Mouse (Mus musculus): ENCODE data around the gene Sbno1.

DNA sequence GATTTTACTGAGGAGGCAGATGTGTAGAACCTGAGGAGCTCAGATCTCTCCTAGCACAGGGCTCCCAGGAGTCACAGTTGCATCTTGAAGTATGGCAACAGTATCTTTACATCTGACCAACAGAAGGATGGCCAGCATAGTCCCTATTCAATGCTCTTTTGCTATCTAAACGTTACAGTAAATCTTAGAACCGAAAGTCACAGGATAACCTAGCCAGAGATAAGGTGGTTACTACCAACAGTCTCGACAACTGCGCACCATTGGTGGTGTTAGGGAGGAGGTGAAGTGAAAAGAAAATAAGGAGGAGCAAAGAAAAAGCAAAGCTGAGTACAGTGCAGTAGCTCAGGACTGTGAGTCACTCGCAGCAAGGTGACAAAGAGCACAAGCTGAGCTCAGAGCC lies 13.6 kb downstream of the Sbno1 start:
- TF ChIP-seq CTCF (IDR thresholded peaks at IDR 0.05; ENCODE audit: insufficient read depth, low read depth, low read length) (no peak), POLR2A (IDR thresholded peaks at IDR 0.05; ENCODE audit: insufficient read depth, low read depth, low read length) (no peak)

All from olfactory bulb, adult 2 months (tissue).